Mouse (Mus musculus): ENCODE measurements around the gene Gm21093. TPM values are rescaled to one million over a fixed set of nuclear protein-coding genes. Genes with fewer than 3 reads are reported as not detected.
"Not testable (repeated sequence)": the region's sequence is repeated elsewhere in the genome, so short reads cannot be mapped to it uniquely, and the experiment has no call there.

Gene Gm21093
- not detected in 2 replicates for total RNA-seq (2014; fragmentation: Nextera tagmentation)
- 0.56 TPM in 1 of 2 replicates, not detected in the other for total RNA-seq (2017)

DNA sequence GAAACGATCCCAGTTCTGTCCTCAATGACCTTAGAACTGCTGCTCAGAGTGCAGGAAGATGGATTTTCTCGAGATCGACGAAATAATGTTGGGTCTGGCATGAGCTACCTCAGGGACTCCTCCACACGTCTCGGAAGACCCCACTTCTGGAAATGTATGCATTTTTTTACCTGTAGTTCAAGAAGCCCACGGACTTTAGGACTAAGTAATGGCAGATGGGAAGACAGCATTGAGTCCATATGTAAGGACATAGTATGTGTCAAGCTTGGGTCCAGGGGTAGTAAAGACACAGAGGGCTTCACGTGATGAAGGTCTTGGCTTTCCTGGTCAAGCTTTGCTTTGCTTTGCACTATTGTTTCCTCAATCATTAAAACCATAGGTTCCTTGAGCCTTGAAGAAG, at the start of gene Gm21093:
Gene Gm21093, minus strand, starts transcription at position 101 of the 400 bp plus-strand sequence.
- not testable (repeated sequence) for ATAC-seq (replicated peaks; ENCODE audit: low FRiP score, low TSS enrichment, poor library complexity, severe bottlenecking)

Other genes starting within 250 kb of the Gm21093 start
- not detected in 2 replicates for gene Gm21541, start 131.1 kb downstream of the Gm21093 start, total RNA-seq (2014; fragmentation: Nextera tagmentation)
- not detected in 2 replicates for gene Gm21541, start 131.1 kb downstream of the Gm21093 start, total RNA-seq (2017)
- 1.6 and 1.9 TPM in 2 replicates for gene Gm20878, start 93.2 kb downstream of the Gm21093 start, total RNA-seq (2014; fragmentation: Nextera tagmentation)
- gene Gm20878, start 93.2 kb downstream of the Gm21093 start, total RNA-seq (2017): 0.99 and 7.6 TPM in 2 replicates
- 0.33 and 0.42 TPM in 2 replicates for gene Fam205a4, start 68.7 kb downstream of the Gm21093 start, total RNA-seq (2014; fragmentation: Nextera tagmentation)
- gene Fam205a4, start 68.7 kb downstream of the Gm21093 start, total RNA-seq (2017): not detected in 2 replicates
- gene Gm3893, start 56.5 kb upstream of the Gm21093 start, total RNA-seq (2014; fragmentation: Nextera tagmentation): not detected in 2 replicates
- gene Gm3893, start 56.5 kb upstream of the Gm21093 start, total RNA-seq (2017): not detected in 2 replicates
- not detected in 2 replicates for gene Gm13304, start 80.1 kb upstream of the Gm21093 start, total RNA-seq (2014; fragmentation: Nextera tagmentation)
- not detected in 2 replicates for gene Gm13304, start 80.1 kb upstream of the Gm21093 start, total RNA-seq (2017)
- gene Gm13306, start 118.7 kb upstream of the Gm21093 start, total RNA-seq (2014; fragmentation: Nextera tagmentation): not detected in 2 replicates
- gene Gm13306, start 118.7 kb upstream of the Gm21093 start, total RNA-seq (2017): not detected in 2 replicates
- gene Gm13305, start 133.9 kb upstream of the Gm21093 start, total RNA-seq (2014; fragmentation: Nextera tagmentation): not detected in 2 replicates
- 0.38 and 5.2 TPM in 2 replicates for gene Gm13305, start 133.9 kb upstream of the Gm21093 start, total RNA-seq (2017)
- gene Gm10600, start 205.9 kb upstream of the Gm21093 start, total RNA-seq (2014; fragmentation: Nextera tagmentation): not detected in 2 replicates
- gene Gm10600, start 205.9 kb upstream of the Gm21093 start, total RNA-seq (2017): not detected in 2 replicates
- gene Ccl21b, start 221.0 kb upstream of the Gm21093 start, total RNA-seq (2014; fragmentation: Nextera tagmentation): not detected in 2 replicates
- gene Ccl21b, start 221.0 kb upstream of the Gm21093 start, total RNA-seq (2017): not detected in 2 replicates